Mouse (Mus musculus) cortical plate, adult 2 months (tissue): ENCODE measurements around the gene Nrl.

Experiments used
- CTCF ChIP-seq: fragments of 200-500 bp; IDR thresholded peaks from 2 replicates; pipeline ENCODE4 v1.5.1; 2011; ENCODE audit warnings: mild to moderate bottlenecking, control low read depth, low read length; ENCODE audit not compliant: insufficient read depth; ENCODE audit errors: extremely low read depth
- POLR2A ChIP-seq: fragments of 200-500 bp; IDR thresholded peaks from 2 replicates; pipeline ENCODE4 v1.6.1; 2011; ENCODE audit warnings: mild to moderate bottlenecking, low read length, control low read depth; ENCODE audit not compliant: insufficient read depth; ENCODE audit errors: extremely low read depth

- no peak for TF ChIP-seq CTCF
- no peak for TF ChIP-seq POLR2A
These were observed 719 bp downstream of the Nrl start for GRCm38 (mm10) chr14:55524062-55524461.
